Mouse (Mus musculus) heart, postnatal 4 days (tissue): Measurements from ENCODE around the gene Camk1d. TPM values are rescaled to one million over a fixed set of nuclear protein-coding genes. Genes with fewer than 3 reads are reported as not detected.
"Not testable (repeated sequence)": the region's sequence is repeated elsewhere in the genome, so short reads cannot be mapped to it uniquely, and the experiment has no call there.

Source experiments
- DNase-seq: peaks from one replicate; pipeline ENCODE4 v3.0.0; 2021
- total RNA-seq, 2 experiments: library from RNA; stranded (reverse); gene quantifications; 2 replicates each; pipeline ENCODE4 v1.2.3; 2021

Gene Camk1d
- total RNA-seq, 2 experiments from 2014 or later: 12.6 to 15.2 TPM

DNA sequence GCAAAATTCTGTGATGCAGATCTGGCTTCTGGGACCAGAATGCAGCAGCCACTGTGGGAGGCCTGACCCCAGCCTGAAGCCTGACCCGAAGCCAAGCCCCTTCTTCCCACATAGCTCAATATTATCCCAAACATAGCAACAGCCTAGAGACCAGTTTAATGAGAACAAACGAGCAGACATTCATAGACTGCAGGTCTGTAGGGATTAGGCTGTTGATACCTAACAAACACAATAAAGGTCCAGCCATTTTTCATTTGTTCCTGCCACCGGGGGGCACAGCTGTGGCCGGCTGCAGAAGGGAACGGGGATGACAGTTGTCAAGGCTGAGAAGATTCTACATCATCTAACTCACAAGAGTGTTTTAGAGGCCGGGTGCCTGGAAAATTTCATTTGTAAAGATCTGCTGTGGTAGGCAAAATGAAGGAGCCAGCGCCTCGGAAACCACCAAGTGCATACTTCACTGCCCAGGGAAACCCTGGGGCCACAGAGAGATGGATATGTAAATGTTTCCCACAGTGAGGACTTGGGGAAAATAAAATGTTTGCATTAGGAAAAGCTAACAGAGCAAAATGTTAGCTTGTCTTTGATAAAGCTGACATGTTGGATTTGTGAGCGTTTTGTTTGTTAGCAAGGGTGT lies 399.7 kb downstream of the Camk1d start:
- DNase-seq: no peak

DNA sequence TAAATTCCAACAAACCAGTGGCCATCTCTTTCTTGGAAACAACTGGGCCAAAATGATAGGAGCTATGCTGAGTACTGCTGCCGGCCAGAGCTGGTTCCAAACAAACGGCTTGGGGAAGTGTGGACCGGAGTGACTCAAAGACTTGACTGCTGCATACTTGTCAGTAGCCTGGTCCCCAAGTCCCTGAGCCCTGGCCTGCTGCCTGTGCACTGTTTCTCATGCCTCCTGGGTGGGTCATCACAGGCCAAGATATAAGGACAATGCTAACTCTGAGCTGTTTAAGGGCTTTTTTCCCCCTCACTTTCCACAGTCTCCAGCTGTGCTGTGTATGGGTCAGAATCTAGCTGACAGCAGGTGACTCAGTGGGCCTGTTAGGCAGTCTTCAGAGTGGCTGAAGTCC lies 409.2 kb downstream of the Camk1d start:
- DNase-seq: peak; percentile 55

DNA sequence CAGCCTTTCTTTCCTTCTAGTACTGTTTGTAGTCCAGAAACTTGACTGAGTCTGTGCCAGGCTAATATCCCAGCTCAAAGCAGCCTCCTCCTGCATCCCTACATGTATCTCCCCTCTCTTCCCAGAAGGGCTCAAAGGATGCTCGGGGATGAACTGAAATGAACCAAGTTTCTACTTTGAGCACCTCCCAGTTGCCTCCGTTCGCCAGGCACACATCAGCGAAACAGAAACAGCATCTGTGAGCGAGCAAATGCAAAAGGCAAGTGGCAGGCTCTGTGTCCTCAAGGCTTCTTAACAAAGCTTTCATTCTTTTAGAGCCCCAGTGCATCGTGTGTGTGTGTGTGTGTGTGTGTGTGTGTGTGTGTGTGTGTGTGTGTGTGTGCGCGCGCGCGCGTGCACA lies 409.9 kb downstream of the Camk1d start:
- DNase-seq: no peak

DNA sequence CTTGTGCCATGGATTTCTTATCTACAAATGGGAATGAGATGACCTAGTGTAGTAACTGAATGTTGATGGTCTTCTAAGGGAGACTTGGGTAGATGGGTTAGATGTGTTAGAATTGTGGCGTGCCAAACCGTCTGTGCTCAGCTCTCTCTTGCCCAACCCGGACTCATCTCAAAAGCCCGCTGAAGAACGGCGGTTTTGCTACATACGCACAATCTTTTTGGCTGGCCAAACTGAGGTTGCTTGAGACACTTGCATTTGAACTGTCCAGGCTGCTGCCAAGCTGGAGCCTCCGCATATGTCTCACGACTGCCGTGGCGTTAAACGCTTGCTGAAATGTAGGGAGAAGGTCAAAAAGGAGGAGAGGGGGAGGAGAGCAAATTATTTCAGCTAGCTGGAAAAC lies 413.0 kb downstream of the Camk1d start:
- DNase-seq: no peak

DNA sequence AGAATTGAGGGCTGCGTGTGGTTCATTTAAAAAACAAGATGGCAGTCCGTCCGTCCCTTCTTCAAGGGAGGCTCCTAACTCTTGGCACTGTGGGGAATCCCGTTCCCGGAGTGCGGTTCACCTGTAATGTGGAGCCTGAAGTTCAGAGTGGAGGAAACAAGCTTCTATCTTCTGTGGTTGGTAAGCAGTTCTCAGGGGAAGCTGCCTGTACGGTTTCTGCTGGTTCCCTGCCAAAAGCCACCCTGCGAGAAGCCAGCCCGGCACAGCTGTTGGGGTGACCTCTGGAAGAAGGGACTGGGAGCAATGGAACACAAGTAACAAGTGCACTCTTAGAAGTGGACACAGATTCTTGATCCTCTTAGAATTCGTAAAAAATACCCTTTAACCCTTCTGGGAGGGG lies 416.2 kb downstream of the Camk1d start:
- peak; percentile 54 for DNase-seq

DNA sequence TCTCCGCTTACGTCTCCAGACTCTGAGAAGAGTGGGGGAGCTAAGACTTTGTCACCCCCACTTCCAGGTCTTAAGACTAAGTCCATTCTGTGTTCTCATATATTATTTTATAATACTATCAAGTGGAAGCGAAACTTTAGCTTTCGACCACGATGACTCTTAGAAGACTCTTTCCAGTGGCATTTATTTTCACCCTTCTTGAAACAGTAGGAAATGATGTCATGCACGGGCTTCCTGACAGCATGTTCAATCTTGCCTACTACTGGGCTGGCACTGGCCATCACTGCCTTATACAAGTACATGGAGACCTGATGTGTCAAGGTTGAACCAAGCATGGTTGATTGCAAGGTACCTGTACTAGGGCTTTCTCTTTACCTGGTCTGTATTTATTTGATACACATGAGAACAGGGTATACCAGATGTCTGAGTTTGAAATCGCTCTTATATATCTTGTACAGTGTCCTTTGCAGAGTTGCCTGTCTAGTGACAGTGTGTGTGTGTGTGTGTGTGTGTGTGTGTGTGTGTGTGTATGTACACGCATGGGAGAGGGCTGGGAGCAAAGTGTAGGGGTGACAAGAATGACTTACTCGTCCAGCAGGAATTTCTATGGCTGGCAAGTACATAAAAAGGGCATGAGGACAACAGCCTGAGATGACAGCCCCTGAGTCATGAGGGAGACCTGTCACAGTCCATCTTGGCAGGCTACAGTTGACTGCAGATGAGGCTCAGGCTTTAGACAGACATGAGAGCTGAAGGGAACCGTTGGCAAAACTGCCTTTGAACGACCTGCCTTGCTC lies 417.4 kb downstream of the Camk1d start:
- peak; percentile 2 for DNase-seq

DNA sequence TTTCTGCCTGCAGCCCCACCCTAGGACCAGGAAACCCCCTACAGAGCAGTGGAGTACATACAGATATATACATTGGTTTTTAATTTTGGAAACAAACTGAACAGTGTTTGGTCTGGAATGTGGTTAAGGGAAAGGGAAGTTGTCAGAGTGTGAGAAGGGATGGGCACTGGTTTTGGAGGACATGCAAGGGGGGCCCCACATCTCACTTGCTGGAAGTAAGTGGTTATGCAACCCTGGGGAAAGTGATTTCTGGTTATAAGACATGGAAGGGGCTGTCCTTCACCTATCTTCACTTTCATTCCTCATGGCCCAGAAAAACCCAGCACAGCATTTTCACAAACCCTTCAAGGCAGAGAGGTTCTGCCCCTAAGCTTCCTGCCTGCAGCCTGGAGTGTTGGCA lies 419.2 kb downstream of the Camk1d start:
- peak; percentile 1 for DNase-seq

DNA sequence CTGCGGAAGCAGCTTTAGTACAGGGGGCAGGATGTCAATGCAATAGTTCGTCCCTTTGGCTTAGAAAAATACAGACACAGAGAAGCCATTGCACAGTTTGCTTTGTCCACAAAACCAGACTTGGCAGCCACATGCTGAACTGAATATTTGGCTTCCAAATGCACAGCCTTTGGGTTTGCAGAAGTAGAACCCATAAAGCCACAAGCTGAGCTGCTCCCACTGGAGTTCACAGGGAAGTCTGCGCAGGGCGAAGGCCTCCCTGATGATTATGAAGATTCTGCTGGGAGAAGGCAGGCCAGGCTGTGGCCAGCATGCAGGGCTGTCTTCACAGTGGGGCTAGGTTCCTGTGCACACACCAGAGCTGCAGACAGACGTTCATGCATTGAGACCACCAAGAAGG lies 419.9 kb downstream of the Camk1d start:
- peak; percentile 3 for DNase-seq

DNA sequence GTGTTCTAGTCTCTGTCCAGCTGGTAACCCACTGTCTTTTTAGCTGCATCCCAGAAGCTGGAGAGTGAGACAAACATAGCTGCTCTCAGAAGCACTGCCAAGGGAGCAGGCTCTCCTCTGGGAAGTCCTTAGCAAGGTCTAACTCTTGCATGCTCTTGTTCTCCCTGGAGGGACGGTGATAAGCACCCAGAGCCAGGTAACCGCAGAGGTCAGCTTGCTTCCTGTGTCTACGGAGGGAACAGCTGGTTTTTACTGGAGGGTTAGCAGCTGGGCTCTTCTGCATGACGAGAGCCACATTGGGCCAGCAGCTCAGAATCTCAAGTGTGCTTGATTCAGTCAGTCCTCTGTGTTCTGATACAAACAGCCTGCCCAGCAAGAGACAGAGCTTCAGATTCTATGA lies 425.7 kb downstream of the Camk1d start:
- no peak for DNase-seq

DNA sequence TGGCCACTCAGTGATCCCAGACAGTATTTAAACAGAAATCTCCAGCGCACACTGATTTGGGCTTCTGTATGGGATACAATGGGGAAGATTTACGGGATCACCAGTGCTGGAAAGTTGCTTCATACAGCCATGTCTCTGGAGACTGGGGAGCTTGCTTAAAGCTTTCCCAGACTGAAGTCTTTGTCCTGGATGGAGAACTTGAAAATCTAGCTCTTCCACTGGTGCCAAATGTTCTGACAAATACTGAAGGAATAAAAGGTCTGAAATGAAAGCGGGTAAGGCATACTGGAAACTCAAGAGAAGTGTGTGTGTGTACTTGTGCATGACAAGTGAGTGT lies 427.3 kb downstream of the Camk1d start:
- DNase-seq: no peak

DNA sequence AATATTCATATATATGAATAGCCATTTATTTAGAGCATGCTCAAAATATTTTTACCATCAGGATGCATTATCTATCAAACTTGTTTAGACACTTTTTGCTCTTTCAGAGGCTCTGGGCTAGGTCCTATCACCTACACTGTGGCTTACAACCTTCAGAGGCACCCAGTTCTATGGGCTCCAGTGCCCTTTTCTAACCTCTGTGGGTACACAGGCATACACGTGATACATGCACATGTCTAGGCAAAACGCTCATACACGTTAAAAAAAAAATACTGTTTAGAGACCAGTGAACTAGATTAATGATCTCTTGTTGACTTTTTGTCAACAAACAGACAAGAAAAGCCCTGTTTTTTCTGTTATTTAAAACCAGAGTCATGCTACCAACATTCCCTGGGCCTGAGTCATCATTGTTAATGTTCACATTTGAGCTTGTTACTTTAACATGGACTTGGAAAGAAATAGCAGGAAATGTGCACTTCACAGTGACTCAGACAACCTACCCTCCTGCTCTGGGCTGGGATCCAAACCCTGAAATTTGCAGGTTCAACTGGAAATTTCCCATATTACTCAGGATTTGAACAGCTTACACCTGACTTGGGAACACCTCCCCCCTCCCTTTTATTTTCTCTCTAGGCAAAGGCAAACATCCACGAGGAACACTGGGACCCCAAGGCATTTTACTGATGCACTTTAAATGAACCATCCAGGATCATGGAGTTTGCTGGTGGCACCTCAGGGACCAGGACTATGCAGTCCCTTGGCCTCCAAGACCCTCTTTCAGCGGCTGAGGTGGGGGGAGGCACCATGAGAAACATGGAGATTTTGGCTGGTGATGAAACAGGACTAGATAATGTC lies 427.9 kb downstream of the Camk1d start:
- no peak for DNase-seq

DNA sequence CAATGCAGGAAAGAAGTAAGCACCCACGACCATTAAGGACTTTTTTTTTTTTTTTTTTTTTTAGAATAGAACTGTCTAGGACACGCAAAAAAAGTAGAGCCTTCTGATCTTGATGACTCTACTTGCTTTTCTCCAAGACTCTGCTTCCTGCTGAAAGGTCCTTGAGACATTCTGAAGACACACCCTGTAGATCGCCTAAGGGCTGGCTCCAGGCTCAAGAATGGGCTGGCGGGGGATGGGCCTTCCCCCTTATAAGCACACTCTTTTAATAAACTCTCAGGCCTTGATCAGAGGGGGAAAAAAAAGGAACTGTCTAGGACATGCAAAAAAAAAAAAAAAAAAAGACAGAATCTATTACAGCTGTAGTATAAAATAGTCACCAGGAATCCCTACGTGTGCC lies 430.0 kb downstream of the Camk1d start:
- DNase-seq: no peak

DNA sequence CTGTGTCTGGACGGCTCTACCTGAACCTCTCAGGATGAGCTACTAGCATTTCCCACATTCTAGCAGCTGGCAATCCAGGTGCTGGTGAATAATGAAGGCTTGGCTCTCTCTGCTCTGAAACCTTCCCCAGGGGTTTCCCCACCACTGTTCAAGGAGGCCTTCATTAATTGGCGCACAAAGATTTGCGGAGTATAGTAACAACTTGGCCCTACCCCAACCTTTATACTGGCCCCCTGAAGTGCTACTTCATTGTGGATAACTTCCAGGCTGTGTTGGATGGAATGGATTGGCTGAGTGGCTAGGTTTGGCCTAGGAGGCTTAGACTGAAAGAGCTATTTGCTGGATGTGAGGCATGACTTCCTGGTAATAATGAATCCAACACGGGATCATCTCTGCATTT lies 431.7 kb downstream of the Camk1d start:
- DNase-seq: no peak

DNA sequence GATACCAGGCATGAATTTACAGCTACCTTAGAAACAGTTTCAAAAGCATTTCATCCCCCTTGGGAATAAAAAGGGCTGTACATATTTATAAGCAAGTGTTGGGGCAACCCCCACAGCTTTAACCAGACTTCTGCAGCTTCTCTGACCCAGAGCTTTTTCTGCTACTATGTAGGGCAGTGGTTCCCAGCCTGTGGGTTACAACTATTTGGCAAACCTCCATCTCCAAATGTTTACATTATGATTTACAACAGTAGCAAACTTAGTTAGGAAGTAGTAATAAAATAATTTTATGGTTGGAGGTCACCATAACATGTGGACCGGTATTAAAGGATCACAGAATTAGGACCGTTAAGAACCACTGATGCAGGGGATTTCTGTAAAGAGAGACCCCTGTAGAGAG lies 446.3 kb downstream of the Camk1d start:
- no peak for DNase-seq

DNA sequence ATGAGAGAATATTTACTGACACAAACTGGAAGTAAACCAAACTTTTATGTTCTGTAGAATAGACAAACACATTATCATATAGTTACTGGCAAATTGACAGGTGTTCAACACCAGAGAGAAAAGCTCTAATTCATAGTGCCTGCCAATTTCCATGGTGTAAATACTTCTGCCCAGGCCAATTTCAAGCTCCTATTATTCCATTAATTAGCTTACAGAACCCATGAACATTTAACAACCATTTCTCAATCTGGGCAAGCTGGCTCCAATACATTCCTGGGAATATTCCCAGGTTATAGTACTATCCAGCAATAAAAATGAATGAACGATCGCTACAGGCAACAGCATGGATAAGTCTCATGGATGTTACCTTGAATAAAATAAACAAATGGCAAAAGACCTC lies 452.0 kb downstream of the Camk1d start:
- DNase-seq: no peak

DNA sequence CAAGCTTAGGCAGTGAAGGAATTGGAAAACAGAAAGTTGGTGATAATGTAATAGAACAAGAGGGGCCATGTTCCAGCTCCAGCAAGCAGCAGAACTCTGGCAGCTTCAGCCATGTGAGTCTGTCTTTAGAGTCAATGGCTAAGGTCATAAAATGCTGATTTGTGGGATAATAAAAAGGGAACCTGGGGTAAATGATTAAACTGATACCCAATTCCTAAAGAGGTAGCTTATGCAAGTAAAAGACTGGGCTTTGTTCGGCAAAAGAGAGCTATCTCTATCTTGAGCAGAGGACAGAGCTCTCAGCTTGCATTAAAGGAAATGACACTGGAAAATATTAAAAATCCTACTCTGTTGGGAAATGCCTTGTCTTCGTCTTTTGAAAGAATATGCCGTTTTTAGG lies 456.1 kb downstream of the Camk1d start:
- DNase-seq: no peak

DNA sequence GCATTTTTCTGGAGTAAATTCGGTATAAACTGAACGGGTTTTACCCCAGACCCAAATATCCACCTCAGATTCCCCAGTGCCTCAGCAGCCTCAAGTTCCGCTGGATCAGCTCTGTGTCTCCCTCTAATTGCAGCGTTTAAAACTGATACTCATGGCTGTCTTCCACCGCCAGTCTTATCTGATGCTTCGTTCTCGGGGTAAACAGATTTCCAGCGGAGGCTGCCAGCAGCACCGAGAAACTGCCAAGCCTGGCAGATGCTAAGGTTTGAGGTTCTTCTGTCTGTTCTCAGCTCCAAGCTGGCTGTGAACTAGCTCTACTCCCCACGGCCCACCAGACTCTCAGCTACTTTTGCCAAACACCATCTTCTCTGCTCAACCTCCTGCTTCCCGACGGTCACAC lies 464.3 kb downstream of the Camk1d start:
- peak; percentile 55 for DNase-seq

DNA sequence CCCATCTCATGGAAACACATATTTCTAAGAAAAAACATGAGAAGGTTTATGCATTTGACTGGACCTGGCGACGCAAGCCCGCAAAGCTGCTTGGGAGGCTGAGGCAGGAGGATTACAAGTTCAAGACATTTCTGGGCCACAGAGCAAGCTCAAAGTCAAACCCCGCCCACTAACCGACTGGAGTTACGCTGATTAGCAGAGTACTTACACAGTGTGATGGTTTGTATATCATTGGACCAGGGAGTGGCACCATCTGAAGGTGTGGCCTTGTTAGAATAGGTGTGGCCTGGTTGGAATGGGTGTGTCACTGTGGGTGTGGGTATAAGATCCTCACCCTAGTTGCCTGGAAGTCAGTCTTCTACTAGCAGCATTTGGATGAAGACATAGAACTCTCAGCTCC lies 465.1 kb downstream of the Camk1d start:
- not testable (repeated sequence) for DNase-seq

Other genes with a start within 250 kb of the Camk1d start
- gene Nudt5, start 130.5 kb upstream of the Camk1d start, total RNA-seq: 10 to 100 TPM; 33.1 to 34.5 TPM
- gene Cdc123, start 130.6 kb upstream of the Camk1d start, total RNA-seq: 100 to 1,000 TPM in 1 of 2 experiments, 10 to 100 TPM in 1; 93.8 to 111 TPM
- under 1 TPM in 1 of 2 experiments, not detected in 1; 0.47 TPM for gene Gm13199, start 148.4 kb upstream of the Camk1d start, total RNA-seq
- 10 to 100 TPM; 28.8 to 29.0 TPM for gene Sec61a2, start 180.9 kb upstream of the Camk1d start, total RNA-seq
- 1 to 10 TPM; 2.3 to 3.0 TPM for gene Dhtkd1, start 228.3 kb upstream of the Camk1d start, total RNA-seq
- gene Upf2, start 237.0 kb upstream of the Camk1d start, total RNA-seq: 10 to 100 TPM; 10.9 to 11.3 TPM